Mouse (Mus musculus) adrenal gland, postnatal 4 days (tissue): ENCODE data around the gene Chuk. TPM values are rescaled to one million over a fixed set of nuclear protein-coding genes. Genes with fewer than 3 reads are reported as not detected.

Experiments used
- DNase-seq, 2 experiments: peaks; one replicate each; pipeline ENCODE4 v3.0.0; 2021 to 2022; ENCODE audit warnings: low spot score in 2 of 2, mixed read lengths in 2 of 2
- total RNA-seq, 2 experiments: library from RNA; stranded (reverse); gene quantifications; 2 replicates each; pipeline ENCODE4 v1.2.3; 2021

Gene Chuk
- total RNA-seq, 2 experiments from 2014 or later: 54.5 to 58.7 TPM

DNA sequence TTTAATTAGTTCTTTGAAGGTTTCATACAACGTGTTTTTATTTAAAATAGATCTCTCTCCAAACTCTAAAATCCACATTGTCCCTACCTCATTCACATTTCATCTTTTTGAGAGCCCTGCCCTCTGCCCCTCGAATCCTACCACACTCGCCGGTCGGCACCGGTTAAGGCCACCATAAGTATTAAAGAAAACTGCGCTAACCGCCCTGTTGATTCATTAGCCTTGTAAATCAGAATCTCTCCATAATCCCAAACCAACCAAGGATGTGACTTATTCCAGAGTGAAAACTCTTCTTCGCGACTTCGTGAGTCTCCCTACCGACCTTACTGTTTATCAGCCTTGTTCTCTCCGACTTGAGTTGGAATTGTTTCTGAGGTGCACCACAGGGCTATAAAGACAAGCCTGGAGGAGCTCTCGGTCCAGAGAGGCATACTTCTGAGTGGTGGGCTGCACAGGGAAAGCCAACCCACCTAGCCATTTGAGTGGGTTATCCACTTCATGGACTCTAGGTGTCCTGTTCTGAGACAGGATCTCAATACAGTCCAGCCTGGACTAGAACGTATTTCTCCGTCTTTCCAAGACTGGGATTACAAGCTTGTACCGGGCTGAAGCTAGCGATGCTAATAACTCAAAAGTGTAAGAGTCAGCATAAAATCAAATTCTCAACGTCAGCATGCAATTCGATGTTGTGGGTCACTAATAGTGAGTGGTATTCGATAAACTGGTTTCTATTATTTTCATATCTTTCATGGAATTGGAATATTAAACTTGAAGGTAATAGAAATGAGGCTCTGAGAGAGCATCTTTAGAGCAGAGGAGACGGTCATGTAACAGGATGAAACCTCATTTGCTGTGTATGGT, 611 bp upstream of the Chuk start:
- no peak for DNase-seq

DNA sequence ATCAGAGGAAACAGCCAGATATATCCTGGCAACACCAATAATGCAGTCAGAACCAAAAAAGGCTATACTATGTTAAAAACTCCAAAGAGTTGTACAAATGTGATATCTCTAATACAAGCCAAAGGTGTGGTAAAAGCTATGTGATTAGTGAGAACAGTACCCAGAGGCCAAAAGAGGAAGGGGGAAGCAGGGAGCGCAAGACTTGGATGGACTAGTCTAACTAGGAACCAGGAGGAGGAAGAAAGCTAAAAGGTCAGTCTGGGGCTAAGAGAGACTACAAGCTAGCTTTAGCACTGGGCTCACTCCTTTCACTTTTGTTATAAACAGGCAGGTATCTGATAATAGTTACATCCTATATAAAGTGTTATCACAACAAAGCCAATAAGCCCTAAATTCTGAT, 2.9 kb downstream of the Chuk start:
- no peak for DNase-seq

DNA sequence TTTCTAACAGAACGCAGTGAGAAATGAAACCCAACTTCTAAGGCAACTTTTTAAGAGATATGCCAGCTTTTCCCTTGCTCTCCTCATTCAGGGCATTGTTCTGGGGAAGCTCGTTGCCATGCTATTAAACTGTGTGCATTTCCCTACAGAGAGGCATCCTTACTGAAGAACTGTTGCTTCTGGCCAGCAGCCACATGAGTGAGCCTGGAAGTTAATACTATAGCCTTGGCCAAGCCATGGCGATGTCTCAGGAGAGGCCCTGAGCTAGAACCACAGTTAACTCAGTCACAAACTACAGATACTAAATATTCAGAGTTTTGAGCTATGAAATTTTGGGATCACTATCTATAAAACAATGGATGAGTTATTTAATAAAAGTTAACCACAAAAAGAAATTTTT, 4.3 kb downstream of the Chuk start:
- DNase-seq: no peak

DNA sequence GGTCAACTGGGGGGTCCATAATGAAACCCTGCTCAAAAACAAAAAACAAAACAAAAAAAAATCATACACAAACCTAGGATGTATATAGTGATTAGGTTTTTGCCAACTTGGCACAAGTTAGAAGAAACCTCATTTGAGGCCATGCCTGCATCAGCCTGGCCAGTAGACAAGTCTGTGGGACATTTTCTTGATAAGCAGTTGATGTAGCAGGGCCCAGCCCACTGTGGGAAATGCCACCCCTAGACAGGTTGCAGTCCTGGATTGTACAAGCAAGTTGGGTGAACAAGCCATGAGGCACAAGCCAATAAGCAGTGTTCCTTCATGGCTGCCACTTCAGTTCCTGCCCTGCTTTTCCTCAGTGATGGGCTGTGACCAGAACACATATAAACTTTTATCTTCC, 6.4 kb downstream of the Chuk start:
- DNase-seq: no peak

DNA sequence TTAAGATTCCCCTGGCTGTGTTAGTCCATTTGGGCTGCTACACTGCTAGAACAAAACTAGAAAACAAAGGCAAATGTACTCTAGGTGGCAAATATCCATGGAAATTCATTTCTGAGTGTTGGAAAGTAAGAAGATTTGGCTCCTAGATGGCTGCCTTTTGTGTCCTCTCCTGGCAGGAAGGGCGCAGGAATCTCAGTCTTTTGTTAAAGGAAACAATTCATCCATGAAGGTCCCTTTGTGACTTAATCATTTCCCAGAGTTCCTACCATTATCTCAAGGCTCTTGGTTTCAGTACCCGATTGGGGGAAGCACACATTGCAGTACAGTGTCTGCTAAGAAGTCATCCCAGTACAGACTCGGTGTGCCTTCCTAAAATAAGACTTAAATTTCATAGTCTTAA, 21.0 kb downstream of the Chuk start:
- no peak for DNase-seq

DNA sequence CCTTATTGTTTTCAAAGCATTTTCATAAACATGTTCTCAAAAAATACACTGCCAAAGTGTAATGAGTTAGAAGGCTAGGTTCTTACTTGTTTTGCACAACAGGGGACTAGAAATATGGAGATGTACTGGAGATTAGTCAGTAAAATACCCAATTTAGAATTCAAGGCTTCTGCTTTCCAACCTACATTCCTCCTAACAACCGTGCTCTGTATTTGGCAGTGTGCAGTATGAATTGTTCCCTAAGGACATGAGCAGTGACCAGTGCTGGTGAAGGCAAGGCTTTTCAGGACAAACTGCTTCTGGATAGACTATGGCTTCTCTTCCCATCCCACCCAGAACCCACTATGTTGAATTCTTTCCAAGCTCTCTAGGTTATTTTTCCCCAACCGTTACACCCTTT, 26.4 kb downstream of the Chuk start:
- DNase-seq: no peak

DNA sequence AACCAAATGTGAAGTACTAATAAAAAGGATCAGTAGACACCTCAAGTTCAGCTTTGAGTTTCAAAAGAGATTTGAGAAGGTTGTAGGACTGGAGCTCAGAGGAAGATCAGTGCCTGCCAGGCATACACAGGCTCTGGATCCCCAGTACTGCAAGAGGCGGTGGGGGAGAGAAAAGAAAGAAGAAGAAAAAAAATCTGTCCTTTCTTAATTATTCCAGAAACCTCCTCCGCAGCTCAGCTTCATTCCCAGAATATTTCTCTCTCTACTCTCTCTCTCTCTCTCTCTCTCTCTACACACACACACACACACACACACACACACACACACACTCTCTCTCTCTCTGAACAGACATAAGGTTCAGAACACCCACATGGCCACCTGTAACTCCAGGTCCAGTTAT, 27.3 kb downstream of the Chuk start:
- DNase-seq: no peak

DNA sequence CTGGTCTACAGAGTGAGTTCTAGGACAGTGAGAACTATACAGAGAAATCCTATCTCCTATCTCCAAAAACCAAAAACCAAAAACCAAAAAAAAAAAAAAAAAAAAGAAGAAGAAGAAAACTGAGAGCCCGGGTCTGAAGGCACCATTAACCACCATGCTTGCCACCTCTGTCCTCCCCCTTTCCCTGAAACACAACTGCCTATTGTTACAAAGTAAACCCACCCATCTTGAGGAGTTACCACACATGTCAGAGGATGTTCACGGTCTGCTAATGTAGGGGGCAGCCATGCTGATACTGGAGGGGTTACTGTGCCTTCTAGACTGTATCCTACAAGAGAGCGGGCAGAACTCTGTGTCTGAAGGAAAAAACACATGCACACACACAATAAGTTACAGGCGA, 30.3 kb downstream of the Chuk start:
- DNase-seq: no peak

DNA sequence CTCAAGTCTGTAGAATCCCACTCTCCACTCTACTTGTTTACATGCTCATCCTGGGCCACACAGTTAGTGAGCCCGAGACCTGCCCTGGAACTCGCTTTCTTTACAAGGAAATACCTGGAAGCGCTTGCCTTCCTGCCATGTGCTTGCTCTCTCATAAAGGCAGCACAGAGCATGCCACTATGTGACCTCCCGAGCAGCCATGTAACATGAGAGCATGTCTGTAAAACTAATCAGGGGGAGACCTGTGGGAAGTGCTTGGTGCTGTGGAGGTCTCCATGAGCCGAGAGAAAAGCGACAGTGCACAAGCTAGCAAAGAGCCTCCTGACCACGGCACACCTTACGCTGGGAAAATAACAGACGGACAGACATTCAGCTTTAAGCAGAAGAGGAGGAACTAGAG, 30.8 kb downstream of the Chuk start:
- DNase-seq: no peak

DNA sequence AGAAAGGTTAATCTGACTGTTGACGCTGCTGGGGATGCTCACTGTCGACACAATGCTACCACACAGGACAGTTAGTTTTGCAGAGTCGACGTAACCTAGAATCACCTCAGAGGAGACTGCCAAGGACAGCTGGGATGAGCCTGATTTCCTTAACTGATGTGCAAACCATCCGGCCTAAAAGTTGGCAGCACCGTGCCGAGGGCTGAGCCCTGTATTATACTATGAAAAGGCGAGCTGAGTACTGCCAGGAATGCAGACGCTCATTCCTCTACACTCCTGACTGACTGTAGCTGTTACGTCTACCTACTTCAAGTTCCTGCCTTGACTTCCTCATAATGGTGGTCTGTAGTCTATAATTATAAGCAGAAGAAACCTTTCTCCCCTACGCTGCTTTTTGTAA, 32.3 kb downstream of the Chuk start:
- no peak for DNase-seq

DNA sequence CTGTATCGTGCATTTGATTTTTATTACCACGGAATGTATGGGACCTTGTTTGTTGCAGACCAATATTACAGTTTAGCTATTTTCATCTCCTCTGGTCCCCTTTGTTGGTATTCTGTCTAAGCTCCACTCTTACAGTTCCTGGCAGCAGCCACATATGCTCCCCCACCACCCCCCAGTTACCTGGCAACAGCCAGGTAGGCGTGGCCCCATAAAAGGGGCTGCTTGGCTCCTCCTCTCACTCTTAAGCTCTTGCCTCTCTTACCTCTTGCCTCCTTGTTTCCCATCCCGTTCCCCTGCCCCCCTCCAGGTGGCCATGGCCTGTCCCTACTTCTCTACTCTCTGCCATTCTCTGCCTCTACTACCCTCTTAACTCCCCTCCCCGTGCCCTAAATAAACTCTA, 36.1 kb downstream of the Chuk start:
- DNase-seq: no peak

DNA sequence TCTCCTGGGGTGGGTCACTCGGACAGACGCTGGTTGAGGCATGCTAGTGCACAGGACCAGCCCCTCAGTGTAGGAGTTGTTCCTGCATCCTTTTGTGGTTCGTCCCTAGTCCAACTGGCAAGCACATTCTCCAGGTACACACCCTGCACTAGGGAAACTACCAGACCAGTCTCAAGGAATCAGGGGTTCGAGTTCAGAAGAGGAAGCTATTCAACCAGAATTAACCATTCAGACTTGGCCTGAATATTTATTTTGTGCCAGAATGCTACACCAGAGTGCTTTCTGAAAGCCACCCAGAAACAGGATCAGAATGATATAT, 37.4 kb downstream of the Chuk start:
- DNase-seq: no peak

DNA sequence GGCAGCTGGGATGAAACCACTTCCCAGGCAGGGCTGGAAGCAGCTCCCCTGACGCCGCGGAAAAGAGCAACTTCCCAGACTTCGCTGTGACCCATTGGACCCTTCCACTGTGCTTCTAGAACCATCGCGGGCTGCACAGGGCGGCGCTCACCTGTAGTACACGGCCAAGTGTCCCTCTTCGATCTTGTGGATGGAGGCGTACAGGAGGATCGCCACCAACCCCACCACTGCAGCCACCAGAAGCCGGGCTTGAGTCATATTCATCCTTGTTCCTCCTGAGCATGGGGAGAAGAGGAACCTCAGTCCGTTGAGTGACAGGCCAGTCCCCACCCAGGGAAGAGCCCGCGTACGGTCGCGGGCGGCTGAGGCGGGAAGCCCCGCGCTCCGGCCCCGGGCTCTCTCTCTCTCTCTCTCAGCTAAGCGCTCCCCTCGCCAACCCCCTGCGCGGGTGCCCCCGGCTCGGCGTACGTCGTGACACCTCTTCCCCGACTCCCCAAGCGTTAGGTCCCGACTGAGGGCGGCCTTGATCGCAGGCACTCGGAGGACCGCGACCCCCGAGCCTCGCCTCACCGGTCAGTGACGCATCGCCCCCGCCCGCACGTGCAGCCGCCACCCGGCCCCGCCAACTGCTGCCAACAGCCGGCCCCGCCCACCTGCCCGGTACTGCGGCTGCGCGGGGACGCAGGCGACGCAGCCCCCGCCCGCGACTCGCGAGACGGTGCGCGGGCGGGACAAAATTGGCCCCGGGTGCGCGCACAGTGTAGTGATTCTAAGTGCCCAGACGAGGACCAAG, 38.0 kb downstream of the Chuk start, which contains the start of gene Erlin1:
Erlin1 (minus strand) TSS at position 665 of the 793 bp plus-strand sequence.
- peak; percentile 72 to 84 for DNase-seq

DNA sequence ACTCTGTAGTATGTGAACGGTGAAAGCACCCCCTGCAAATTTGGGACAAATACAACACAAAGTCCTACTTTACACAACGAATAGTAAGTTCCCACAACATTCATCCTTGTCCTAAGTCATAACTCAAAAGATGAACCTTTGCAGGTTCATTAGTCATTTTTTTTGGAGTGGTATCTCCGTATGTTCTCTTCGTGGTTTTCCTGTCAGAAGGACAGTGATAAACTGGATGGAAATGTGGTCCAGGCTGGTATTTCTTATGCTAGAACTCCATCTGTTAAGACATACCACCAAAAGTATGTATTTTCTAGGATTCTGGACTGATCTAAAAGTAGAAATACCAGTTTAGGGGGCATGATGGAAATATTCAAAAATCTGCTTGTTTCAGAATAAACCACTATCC, 39.0 kb downstream of the Chuk start:
- DNase-seq: no peak

DNA sequence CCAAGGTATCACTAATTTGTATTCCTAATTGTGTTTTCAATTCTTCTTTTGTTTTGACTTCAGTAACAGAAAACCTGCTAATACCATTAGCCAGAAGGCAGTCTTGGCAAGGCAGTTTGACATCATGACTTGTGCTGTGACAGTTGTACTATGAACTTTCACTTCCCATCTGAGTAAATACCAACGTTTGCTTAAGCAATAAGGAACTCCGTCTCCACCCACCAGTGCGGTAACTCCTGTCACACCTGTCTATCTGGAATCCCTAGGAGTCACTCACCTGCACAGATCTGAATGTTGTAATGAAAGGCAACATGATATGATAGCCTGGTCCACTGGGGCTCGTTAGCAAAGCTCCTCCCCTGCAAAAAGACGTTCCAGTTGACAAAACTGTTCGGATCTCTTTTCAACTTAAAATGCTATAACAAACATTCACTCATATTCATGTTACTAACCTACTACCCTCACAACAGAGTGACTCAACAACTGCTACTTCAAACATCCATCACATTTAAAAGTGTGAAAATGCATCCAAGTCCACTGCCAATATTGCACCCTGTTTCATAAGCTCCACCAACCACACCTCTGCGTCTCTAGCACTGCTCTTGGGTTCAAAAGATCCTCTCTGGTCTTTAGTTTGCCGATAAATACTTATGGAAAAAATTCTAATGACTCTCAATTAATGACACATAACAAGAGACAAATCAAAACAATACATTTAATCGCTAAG, 39.8 kb downstream of the Chuk start:
- no peak for DNase-seq

DNA sequence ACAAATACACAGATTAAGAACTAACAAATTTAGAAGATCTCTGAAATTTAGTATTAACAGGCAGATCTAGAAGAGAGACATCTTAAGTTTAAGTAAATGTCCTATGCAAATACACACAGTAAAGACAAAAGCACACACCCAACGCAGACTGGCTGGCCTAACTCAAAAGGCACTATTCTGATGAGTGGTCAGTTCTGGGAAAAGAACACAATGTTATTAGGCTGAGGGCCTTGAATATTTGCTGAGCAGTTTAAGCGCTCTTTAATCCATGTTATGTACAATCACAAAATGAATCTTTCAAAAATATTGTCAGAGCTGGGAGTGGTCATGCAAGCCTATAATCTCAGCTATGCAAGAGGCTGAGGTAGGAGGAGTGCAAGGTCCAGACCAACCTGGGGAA, 42.5 kb downstream of the Chuk start:
- no peak for DNase-seq

DNA sequence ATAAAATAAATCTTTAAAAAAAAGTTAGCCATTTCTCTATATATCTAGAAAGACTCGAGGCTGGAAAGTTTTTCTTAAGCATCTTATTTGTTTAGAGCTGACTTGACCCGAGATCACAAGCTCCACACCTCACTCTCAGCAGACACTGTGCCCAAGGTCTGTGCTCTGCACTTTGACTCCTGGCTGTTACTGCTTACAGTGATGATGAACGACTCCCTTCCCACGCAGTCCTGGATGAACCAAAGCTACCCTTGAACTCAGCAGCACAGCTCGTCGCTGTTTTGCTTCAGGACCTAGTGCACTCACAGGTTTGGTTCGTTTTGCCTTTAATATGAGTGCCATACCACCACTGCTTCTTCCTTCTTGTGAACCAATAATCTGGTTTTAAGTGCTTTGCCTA, 43.5 kb downstream of the Chuk start:
- no peak for DNase-seq

DNA sequence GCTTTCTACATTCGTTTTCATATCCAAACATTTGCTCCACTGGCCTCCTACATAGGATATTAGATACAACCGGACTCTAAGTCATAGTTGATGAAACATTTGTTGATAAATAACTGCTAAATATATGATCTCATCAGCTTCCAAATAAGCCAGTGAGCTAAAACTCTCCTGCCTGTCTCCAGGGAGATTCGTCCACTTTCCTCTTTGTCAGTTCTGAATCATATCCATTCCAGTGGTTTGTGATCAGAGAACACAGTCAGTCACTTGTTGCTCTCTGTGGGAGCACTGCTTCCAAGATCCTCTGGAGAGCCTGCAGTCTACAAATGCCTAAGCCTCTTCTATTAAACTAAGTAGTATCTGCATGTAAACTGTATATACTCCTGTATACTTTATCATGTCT, 47.1 kb downstream of the Chuk start:
- no peak for DNase-seq

DNA sequence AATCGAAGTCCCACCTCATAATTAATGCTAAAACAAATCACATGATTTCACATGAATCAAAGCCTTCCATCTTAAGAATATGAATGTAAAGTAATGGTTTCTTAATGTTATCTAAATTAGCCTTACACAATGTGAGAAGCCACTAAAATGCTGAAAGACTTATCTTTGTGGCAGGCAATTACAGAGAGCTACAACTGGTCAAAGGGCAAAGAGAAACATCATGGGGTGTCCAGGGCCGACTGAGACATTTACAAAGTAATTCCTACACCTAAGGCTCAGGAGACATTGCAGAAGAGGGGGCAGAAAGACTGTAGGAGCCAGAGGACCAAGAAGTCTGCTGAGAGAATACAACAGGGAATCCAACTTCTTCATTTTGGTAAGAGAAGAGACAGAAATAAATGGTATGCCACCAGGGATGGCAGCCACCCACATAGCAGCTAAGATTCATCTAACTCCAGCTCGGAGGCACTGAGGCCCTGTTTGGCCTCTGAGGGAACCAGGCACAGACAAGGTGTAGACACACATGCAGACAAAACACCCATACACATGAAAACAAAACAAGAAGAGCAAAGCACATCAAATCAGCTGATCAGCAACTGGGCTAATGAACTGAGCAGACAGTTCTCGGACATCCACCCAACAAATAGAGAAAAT, 52.0 kb downstream of the Chuk start:
- DNase-seq: no peak

DNA sequence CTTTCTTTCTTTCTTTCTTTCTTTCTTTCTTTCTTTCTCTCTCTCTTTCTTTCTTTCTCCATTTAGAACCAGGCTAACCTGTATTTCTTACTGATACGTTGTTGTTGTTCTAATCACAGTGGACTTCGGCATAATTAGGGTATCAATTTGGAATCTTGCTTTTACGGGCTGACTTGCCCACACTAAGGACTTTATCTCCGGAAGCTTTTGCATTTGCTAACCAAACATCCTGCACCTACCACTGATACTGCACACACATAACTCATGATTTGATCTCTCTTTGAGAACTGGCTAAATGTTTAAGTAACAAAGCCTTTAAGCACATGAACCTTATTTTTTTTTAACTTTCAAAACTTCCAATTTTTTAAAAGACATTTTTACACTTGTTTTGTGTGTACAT, 56.9 kb downstream of the Chuk start:
- DNase-seq: no peak

DNA sequence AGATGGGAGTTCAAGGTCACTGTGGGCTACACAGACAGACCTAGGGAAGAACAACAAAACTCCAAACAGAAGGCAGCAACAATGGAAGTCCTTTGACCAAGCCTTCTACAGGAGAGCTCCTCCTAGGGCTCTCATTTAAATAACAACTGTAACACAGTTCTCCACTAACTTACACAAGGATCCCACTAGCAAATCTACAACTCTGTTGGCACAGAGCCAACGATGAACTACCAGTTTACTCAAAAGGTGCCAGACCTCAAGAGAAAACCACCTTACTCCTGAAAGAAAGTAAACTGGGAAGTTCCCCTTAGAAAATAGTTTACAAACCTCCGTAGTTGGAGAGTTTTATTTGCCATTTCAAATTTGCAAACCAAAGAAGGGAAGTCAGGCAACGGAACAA, 58.0 kb downstream of the Chuk start:
- no peak for DNase-seq

DNA sequence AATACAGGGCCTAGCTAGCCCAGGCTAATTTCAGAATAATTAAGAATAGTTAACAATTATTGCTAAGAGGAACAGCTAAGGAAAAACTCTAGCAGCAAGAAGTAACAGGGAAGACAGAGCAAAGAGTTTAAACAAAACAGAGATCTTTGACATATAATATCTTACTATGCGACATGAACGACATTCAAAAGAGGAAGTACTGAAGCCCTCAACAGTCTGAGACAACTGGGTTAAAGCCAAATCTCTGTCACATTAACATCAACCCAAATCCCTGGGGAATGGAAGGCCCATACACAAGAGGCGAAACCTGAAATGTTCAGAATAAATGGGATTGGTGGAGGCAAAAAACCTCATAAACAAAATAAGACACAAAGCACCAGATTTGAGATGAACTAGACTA, 61.4 kb downstream of the Chuk start:
- DNase-seq: no peak
